Mouse (Mus musculus): ENCODE results near the gene Fam8a1. TPM values are rescaled to one million over a fixed set of nuclear protein-coding genes. Genes with fewer than 3 reads are reported as not detected.

Gene Fam8a1
- polyA plus RNA-seq (2015; fragmentation: Nextera tagmentation; extraction: Ambion mirVana) = 11.6 and 11.8 TPM in 2 replicates

DNA sequence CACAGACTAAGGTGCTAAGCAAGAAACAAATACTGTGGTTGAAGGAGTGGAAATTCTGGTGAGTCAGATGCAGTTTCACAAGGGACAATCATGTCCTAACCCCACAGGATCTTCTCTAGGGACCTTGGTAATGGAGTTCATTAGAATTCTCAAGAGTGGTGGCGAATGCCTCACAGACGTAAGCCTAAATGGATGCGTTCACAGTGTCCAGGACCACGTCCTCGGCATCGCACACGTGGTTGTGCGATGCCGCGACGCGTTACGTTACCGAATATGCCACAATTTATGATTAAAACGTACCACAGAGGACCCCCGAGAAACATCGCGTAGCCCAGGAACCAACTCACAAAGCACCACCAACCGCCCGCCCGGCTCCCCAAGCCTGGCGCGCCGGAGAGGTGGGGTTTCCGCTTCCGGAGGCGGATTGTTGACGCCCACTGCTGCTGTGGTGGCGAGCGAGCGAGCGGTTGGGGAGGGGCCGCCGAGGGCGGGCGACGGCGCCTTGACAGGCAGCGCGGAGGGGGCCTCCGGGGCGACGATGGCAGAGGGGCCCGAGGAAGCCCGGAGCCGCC lies at the start of gene Fam8a1:
Gene Fam8a1, plus strand, starts transcription at position 475 of the 572 bp plus-strand sequence.
- Histone ChIP-seq H3K9me3 (no peaks in the 10 kb centered on the region), H3K4me3 (peak within 1 kb of the TSS; percentile 93), H3K27me3 (no peaks in the 10 kb centered on the region), H3K4me1 (peaks cover 9% of the 10 kb centered on the region), H3K36me3 (peaks cover 24% of the 10 kb centered on the region), H3K27ac (peak within 1 kb of the TSS; percentile 74; the same call in 1 of the 2 replicates), H3K9ac (peak within 1 kb of the TSS; percentile 90), H3K4me2 (replicated peaks) (peak within 1 kb of the TSS; percentile 84)
- peak; percentile 93 for ATAC-seq (ENCODE audit: low FRiP score, low read depth)
- under 1% methylated on average over 46 of the region's 46 CpGs for WGBS

DNA sequence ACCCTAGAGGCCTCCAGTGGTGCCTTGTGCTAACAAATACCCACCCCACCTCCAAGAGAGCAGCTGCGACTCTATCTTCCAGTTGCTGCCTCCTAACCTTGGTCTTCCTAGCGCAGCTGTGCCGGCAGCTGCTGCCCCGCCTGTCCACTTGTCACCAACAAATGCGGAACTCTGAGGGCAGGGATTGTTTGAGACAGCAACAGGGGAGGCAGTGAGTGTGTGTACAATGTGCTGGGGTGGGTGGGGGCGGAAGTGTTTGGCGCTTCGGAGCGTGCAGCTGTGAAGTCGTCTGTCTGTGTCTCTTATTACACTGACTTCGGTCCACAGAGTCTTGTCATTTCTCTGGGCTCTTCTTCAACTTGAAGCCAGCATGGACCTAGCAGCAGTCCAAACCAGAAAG lies 49.7 kb upstream of the Fam8a1 start:
- no peaks in the 10 kb centered on the region for H3K36me3 ChIP-seq
- no peak overlapping the region for H3K27ac ChIP-seq
- peaks cover 12% of the 10 kb centered on the region; the same call in 1 of the 2 replicates for H3K4me1 ChIP-seq
- H3K4me2 ChIP-seq (replicated peaks) = peak overlapping the region; percentile 32; the same call in 1 of the 2 replicates
- no peak overlapping the region for H3K4me3 ChIP-seq
- ATAC-seq (ENCODE audit: low FRiP score, low read depth) = peak; percentile 80
- no peaks in the 10 kb centered on the region for H3K9me3 ChIP-seq
- no peaks in the 10 kb centered on the region for H3K27me3 ChIP-seq
- 54% methylated on average over 11 of the region's 11 CpGs for WGBS
- no peak overlapping the region for H3K9ac ChIP-seq

DNA sequence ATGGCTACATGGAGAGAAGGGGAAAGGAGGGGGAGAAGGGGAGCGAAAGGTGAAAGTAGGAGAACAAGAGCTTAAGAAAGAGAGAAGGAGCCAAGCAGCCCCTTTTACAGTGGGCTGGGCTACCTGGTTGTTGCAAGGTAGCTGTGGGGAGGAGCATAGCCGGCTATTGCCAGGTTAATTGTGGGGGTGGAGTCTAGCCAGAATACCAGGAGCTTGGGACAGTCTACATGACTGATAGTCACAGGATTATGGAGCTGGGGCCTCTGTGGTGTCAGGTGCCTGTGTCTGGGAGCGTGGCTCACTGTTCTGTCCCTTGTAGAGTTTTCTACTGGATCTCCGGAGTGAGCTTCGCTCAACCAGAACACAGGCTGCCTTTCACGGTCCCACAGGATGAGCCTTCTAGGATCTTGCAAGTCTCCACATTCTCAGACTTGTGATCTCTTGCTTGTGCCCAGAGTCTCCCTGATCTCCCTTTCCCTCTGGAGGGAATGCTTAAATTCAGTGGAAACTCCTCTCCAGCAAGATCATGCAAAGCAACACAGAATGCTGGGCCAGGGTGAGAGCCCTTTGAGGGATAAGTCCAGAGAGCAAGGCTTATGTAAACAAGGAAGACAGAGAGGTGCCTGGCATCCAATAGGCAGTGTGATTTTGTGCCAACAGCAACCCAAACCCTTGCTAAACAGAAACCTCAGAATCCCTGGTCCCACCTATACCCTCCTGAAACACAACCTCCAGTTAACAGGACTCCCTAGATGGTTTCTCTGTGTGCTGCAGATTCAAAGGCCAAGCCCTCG lies 48.2 kb upstream of the Fam8a1 start:
- Histone ChIP-seq H3K27ac (no peak overlapping the region), H3K4me2 (replicated peaks) (no peak overlapping the region), H3K36me3 (no peaks in the 10 kb centered on the region), H3K9ac (no peak overlapping the region), H3K4me3 (no peak overlapping the region), H3K27me3 (no peaks in the 10 kb centered on the region), H3K4me1 (peaks cover 12% of the 10 kb centered on the region; the same call in 1 of the 2 replicates), H3K9me3 (no peaks in the 10 kb centered on the region)
- ATAC-seq (ENCODE audit: low FRiP score, low read depth) = no peak
- WGBS = 77% methylated on average over 7 of the region's 7 CpGs

DNA sequence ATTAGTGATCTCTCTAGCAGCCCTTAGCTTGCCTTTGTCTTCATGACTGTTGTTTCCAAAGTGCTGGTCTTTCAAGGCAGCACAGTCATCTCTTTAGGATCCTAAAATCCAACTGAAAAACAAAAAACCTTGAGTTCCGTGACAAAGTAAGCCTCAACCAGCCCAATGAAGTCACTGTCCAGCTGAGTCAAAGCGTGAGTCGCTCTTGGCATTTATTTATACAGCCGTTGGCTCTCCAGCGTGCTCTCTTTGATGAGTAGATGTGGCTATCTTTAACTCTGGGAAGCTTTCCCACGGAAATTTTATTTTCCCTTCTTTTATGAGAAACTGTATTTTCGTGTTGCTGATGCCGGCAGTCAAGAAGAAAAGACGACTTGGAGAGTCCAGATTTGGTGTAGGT lies 42.7 kb upstream of the Fam8a1 start:
- no peak overlapping the region for H3K27ac ChIP-seq
- no peak overlapping the region for H3K4me3 ChIP-seq
- H3K9me3 ChIP-seq = no peaks in the 10 kb centered on the region
- H3K36me3 ChIP-seq = no peaks in the 10 kb centered on the region
- H3K9ac ChIP-seq = no peak overlapping the region
- 0 out of 2 replicates have a peak, but pooled peaks cover 3% of the 10 kb centered on the region for H3K4me1 ChIP-seq
- ATAC-seq (ENCODE audit: low FRiP score, low read depth) = no peak
- H3K27me3 ChIP-seq = no peaks in the 10 kb centered on the region
- H3K4me2 ChIP-seq (replicated peaks) = no peak overlapping the region
- 86% methylated on average over 9 of the region's 9 CpGs for WGBS

DNA sequence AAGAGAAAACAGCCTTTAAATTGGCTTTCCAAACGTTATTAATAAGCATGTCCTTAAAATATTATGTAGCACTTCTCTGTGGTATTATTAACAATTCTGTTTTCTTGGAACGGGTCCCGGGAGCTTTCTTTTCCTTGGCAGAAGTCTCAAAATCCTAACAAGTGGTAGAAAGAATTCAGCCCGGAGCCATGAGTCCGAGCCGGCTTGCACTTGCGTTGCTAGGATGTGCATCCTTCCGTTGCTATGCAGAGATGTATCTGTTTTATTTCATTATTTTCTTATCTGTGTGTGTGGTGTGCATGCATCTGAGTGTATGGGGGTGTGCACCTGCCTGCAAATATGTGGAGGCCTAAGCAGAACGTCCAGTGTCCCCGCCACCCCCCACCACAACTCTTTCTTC lies 41.5 kb upstream of the Fam8a1 start:
- Histone ChIP-seq H3K27me3 (no peaks in the 10 kb centered on the region), H3K9ac (no peak overlapping the region), H3K27ac (no peak overlapping the region), H3K4me3 (no peak overlapping the region), H3K9me3 (no peaks in the 10 kb centered on the region), H3K36me3 (no peaks in the 10 kb centered on the region), H3K4me1 (peaks cover 5% of the 10 kb centered on the region; the same call in 1 of the 2 replicates), H3K4me2 (replicated peaks) (no peak overlapping the region)
- ATAC-seq (ENCODE audit: low FRiP score, low read depth) = no peak
- WGBS = 76% methylated on average over 10 of the region's 10 CpGs

DNA sequence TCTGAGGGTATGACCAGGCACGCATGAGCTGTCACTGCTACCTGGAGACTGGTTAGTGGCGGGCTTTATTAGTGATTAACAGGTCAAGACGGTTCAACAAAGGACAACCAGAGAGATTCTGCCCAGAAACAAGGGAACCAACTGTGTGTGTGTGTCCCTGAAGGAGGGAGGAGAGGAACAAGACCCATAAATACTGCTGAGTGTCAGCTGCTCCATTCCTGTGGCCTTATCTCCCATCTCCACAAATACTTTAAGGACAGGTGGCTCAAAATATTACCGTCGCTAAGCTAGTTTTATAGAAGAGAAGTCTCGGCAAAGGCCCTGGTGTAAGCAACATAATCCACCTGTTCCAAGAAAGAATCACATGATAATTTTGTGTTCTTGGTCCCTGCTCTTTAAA lies 39.9 kb upstream of the Fam8a1 start:
- no peak overlapping the region for H3K4me2 ChIP-seq (replicated peaks)
- no peaks in the 10 kb centered on the region for H3K36me3 ChIP-seq
- no peak overlapping the region for H3K9ac ChIP-seq
- ATAC-seq (ENCODE audit: low FRiP score, low read depth) = peak; percentile 52
- H3K4me1 ChIP-seq = peaks cover 19% of the 10 kb centered on the region
- H3K9me3 ChIP-seq = no peaks in the 10 kb centered on the region
- no peaks in the 10 kb centered on the region for H3K27me3 ChIP-seq
- no peak overlapping the region for H3K27ac ChIP-seq
- WGBS = 79% methylated on average over 6 of the region's 6 CpGs
- H3K4me3 ChIP-seq = no peak overlapping the region

DNA sequence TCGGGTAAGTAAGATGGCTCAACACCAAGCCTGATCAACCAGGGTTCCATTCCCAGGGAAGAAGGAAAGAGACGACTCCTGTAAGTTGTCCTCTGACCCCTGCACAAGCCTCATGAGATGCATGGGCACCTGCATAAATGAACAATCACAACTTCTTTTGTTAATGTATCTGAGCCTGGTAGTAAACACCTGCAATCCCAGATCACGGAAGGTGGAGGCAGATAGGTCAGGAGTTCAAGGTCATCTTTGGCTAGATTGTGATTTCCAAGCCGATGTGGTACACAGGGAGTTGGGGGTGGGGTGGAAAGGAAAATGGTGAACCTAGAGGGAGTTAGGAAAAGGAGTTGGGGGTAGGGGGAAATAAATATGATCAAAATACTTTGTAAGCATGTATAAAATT lies 36.5 kb upstream of the Fam8a1 start:
- no peak overlapping the region for H3K4me3 ChIP-seq
- 66% methylated on average over 4 of the region's 4 CpGs for WGBS
- no peaks in the 10 kb centered on the region for H3K27me3 ChIP-seq
- ATAC-seq (ENCODE audit: low FRiP score, low read depth) = no peak
- no peak overlapping the region for H3K9ac ChIP-seq
- H3K36me3 ChIP-seq = peaks cover 6% of the 10 kb centered on the region
- peaks cover 19% of the 10 kb centered on the region for H3K4me1 ChIP-seq
- 0 out of 2 replicates have a peak, but pooled peaks cover 2% of the 10 kb centered on the region for H3K9me3 ChIP-seq
- H3K27ac ChIP-seq = no peak overlapping the region
- H3K4me2 ChIP-seq (replicated peaks) = no peak overlapping the region

DNA sequence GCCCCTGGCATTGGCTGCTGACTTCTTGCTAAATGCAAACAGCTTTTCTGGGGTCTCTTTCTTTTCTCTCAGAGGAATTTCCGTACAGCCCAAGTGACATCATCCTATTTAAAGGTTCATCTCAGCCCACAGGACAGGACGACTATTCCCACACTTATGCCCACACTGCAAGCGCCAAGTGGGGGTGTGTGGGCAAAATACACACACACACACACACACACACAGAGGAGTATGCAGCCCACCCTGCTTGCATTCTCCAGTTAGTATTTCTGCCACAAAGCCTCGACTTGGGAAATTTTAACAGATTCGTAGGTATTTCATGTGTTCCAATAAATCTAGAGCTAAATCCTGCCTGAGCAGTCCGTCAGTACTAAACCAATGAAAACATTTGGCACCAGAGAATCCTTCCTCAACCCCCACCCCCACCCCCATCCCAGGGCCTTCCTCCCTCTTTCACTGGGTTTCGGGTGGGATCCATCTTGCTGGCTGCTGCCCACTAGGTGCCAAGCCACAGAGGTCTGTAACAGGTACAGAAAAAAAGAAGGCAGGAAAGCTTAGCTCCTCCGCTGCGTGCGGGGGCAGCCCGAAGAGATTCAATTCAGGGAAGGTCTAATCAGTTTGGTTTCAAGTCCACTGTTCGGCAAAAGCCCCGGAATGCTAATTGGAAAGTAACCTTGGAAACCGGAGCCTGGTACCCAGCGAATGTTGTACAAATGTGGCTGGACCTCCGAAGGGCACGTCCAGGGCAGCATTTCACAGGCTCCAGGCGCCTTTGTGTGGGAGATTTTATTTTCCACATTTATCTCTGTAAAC lies 35.8 kb upstream of the Fam8a1 start:
- ATAC-seq (ENCODE audit: low FRiP score, low read depth) = no peak
- H3K4me3 ChIP-seq = peak overlapping the region; percentile 16; the same call in 1 of the 2 replicates
- H3K27me3 ChIP-seq = no peaks in the 10 kb centered on the region
- H3K4me2 ChIP-seq (replicated peaks) = peak overlapping the region; percentile 56
- peak overlapping the region; percentile 6 for H3K9ac ChIP-seq
- 34% methylated on average over 18 of the region's 18 CpGs for WGBS
- H3K36me3 ChIP-seq = peaks cover 6% of the 10 kb centered on the region
- 0 out of 2 replicates have a peak, but pooled peaks cover 2% of the 10 kb centered on the region for H3K9me3 ChIP-seq
- peaks cover 19% of the 10 kb centered on the region for H3K4me1 ChIP-seq
- no peak overlapping the region for H3K27ac ChIP-seq

DNA sequence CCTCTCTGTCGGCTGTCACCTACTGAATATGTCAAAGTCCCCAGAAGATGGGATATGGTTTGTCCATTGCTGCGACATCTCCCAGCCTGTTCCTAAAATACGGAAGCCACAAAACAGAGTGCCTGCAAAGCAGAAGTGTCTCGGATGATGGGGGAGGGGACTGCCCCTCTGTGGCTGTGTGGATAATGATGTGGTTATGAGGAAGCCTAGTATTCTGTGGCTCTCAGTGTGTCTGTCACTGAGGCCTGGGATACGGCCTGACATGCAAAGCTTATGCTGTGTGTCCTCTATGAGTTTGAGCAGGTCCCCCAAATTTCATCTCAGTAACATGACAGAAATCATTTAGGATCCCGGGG lies 35.2 kb upstream of the Fam8a1 start:
- peaks cover 6% of the 10 kb centered on the region for H3K36me3 ChIP-seq
- H3K4me2 ChIP-seq (replicated peaks) = peak overlapping the region; percentile 56
- WGBS = 52% methylated on average over 6 of the region's 6 CpGs
- H3K9ac ChIP-seq = peak overlapping the region; percentile 6; the same call in 1 of the 2 replicates
- no peak for ATAC-seq (ENCODE audit: low FRiP score, low read depth)
- no peak overlapping the region for H3K4me3 ChIP-seq
- H3K9me3 ChIP-seq = 0 out of 2 replicates have a peak, but pooled peaks cover 2% of the 10 kb centered on the region
- no peaks in the 10 kb centered on the region for H3K27me3 ChIP-seq
- peaks cover 19% of the 10 kb centered on the region for H3K4me1 ChIP-seq
- no peak overlapping the region for H3K27ac ChIP-seq

DNA sequence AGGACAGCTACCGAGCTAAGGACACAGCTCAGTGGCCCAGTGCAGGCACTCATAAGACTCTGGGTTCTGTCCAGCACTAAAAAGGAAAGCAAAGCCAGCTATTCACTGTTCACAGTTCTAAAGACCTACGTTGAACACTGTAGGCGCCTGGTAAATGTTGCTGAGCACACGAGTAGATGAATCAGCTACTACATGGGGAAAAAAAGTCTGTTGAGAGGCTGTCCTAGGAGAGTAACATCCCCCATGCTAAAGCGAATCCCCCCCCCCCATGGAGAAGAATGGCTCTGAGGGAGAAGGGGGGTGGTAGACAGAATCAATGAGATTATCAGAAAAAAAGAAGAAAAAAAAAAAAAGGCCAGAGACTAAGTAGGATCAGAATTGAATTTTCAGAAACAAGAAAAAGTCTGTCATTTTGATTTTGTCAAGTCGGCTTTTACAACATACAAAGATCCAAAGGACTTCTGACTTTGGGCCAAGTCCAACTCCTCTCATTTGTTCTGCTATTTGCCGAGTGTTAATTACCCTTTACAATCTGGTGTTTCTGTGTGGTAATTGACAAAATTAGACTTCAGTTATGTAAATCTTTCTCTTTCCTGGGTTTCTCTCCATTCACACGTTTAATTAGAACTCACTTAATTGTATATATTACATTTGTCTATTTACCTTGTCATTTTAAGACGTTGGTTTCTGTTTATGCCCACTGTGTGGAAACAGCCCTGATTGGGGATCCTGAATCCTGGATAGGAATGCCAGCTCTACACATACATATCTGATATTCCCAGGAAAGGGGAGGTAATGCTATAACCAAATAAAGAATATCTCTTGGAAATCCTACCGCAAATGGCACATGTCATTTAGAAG lies 28.5 kb upstream of the Fam8a1 start:
- Histone ChIP-seq H3K9me3 (peaks cover 9% of the 10 kb centered on the region; the same call in 1 of the 2 replicates), H3K27me3 (no peaks in the 10 kb centered on the region), H3K4me3 (no peak overlapping the region), H3K4me1 (no peaks in the 10 kb centered on the region), H3K27ac (no peak overlapping the region), H3K36me3 (peaks cover 6% of the 10 kb centered on the region), H3K9ac (no peak overlapping the region), H3K4me2 (replicated peaks) (no peak overlapping the region)
- ATAC-seq (ENCODE audit: low FRiP score, low read depth) = no peak
- 87% methylated on average over 10 of the region's 10 CpGs for WGBS

DNA sequence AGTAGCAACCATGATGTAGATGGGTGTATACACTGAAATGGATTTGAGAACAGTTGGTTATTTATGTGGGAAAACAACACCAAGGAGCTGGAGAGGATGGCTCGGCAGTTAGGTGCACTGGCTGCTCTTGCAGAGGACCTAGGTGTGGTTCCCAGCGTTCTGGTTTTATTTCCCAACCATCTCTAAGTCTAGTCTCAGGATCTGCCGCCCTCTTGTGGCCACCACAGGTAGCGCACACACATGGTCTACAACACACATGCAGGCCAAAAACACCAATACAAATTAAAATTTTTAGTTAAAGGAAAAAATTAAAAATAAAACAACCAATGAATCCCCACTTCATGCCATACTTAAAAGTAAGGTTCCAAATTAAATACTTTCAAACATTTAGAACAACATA lies 27.0 kb upstream of the Fam8a1 start:
- H3K9ac ChIP-seq = no peak overlapping the region
- H3K27me3 ChIP-seq = no peaks in the 10 kb centered on the region
- no peak overlapping the region for H3K4me2 ChIP-seq (replicated peaks)
- H3K4me1 ChIP-seq = no peaks in the 10 kb centered on the region
- H3K36me3 ChIP-seq = peaks cover 3% of the 10 kb centered on the region; the same call in 1 of the 2 replicates
- no peak for ATAC-seq (ENCODE audit: low FRiP score, low read depth)
- no peak overlapping the region for H3K4me3 ChIP-seq
- 89% methylated on average over 4 of the region's 4 CpGs for WGBS
- H3K9me3 ChIP-seq = peaks cover 9% of the 10 kb centered on the region; the same call in 1 of the 2 replicates
- H3K27ac ChIP-seq = no peak overlapping the region
